Mouse (Mus musculus) embryonic facial prominence, embryonic 14.5 days (tissue): ENCODE data around the gene Cyfip1. TPM values are rescaled to one million over a fixed set of nuclear protein-coding genes. Genes with fewer than 3 reads are reported as not detected.

Experiments
- ATAC-seq: fragments of 200-750 bp; cut with Nextera tagmentation; 2 replicates; pipeline ENCODE4 v1.8.0; 2017; ENCODE audit warnings: low read depth, moderate number of reproducible peaks, moderate TSS enrichment
- DNase-seq: peaks from one replicate; pipeline ENCODE4 v3.0.0-alpha.2; 2015; ENCODE audit warnings: low spot score
- H3K27ac ChIP-seq: fragments of 300-500 bp; sonication (generic); replicated peaks from 2 replicates; pipeline ENCODE4 v1.5.1; 2014; ENCODE audit warnings: low read depth, mild to moderate bottlenecking, low read length, moderate library complexity
- H3K27me3 ChIP-seq: fragments of 300-500 bp; sonication (generic); replicated peaks from 2 replicates; pipeline ENCODE4 v1.6.1; 2014; ENCODE audit warnings: low read length; ENCODE audit not compliant: control insufficient read depth, insufficient read depth
- H3K36me3 ChIP-seq: fragments of 300-500 bp; sonication (generic); 2 replicates; pipeline ENCODE4 v1.6.1; 2014; ENCODE audit warnings: low read length, mixed read lengths; ENCODE audit not compliant: control insufficient read depth, insufficient read depth
- H3K4me1 ChIP-seq: fragments of 300-500 bp; sonication (generic); 2 replicates; pipeline ENCODE4 v1.6.1; 2014; ENCODE audit warnings: antibody characterized with exemption, low read length; ENCODE audit not compliant: control insufficient read depth, insufficient read depth
- H3K4me2 ChIP-seq: fragments of 300-500 bp; sonication (generic); 2 replicates; pipeline ENCODE4 v1.6.1; 2014; ENCODE audit warnings: low read depth, mild to moderate bottlenecking, low read length, moderate library complexity, mixed read lengths
- H3K4me3 ChIP-seq: fragments of 300-500 bp; sonication (generic); 2 replicates; pipeline ENCODE4 v1.5.1; 2014; ENCODE audit warnings: low read depth, mild to moderate bottlenecking, low read length
- H3K9ac ChIP-seq: fragments of 300-500 bp; sonication (generic); 2 replicates; pipeline ENCODE4 v1.6.1; 2014; ENCODE audit warnings: low read depth, mild to moderate bottlenecking, low read length, moderate library complexity, mixed read lengths
- H3K9me3 ChIP-seq: fragments of 300-500 bp; sonication (generic); 2 replicates; pipeline ENCODE4 v1.6.1; 2016; ENCODE audit warnings: low read length; ENCODE audit not compliant: control insufficient read depth
- WGBS: fragments of 180-500 bp; shearing (Covaris S2); extraction: QIAGEN DNeasy Blood & Tissue Kit; methylation state at CpG from one replicate; pipeline ENCODE4 v1.1.7; 2014; 5-methylcytosine and 5-hydroxymethylcytosine counted together
- polyA plus RNA-seq: library from polyadenylated mRNA; unstranded; fragments of >200 nt; fragmentation: Nextera tagmentation; extraction: Ambion mirVana; gene quantifications from 2 replicates; pipeline ENCODE4 v1.2.1, GENCODE M21; 2014

The Cyfip1 gene
- polyA plus RNA-seq, 1 experiment from 2014 or later = 103 TPM

DNA sequence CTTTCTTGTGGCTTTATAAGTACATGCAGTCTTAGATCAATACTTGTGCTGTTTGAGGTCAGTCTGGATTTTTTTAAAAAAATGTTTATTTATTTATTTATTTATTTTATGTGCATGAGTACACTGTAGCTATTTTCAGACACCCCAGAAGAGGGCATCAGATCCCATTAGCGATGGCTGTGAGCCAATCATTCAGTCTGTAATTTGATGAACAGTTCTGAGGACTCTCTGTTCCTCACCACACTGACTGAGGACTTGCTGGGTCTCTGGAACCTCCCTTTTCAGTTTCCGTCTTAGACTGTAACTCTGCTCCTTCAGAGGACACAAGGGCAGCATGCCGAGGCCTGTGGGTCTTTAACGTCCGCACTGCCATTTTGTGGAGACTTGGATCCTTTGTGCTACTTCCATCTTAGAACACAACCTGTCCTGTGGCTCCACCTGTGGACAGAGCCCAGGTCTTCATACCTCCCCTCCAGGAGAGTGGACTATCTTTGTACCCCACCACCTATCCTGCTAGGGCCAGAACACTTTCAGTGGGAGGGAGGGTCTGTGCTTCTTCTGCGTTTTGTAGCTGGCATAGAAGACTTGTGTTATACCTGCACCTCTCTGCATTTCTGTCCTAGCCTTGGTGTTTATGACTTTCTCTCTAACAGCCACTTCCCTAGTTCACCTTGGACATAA is 28.9 kb downstream of the Cyfip1 start:
- WGBS = 80% methylated on average over 6 of the region's 6 CpGs
- Histone ChIP-seq H3K9ac (no peak overlapping the region), H3K9me3 (no peaks in the 10 kb centered on the region), H3K27me3 (no peaks in the 10 kb centered on the region), H3K4me3 (no peak overlapping the region), H3K27ac (no peak overlapping the region), H3K4me2 (no peak overlapping the region), H3K4me1 (no peaks in the 10 kb centered on the region), H3K36me3 (peaks cover 36% of the 10 kb centered on the region)
- ATAC-seq (peak; percentile 65; the same call in 1 of the 2 replicates), DNase-seq (peak; percentile 34)

DNA sequence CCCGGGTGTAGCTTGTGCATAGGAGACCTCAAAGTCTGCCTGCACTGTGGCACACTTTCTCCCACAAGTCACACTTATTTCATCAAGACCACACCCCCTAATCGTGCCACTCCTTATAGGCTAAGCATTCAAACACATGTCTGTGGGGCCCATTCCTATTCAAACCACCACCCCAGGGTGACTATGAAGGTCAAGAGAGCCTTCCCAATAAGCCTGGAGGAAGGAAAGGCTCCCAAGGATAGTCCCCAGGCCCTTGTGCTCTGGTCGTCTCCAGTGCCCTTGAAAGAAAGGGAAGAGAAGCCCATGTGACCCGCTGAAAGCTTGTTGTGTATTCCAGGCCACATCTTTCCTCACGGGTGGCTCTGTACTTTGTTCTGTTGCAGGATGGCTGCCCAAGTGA is 29.9 kb downstream of the Cyfip1 start:
- H3K27ac ChIP-seq = no peak overlapping the region
- H3K4me1 ChIP-seq = no peaks in the 10 kb centered on the region
- H3K4me3 ChIP-seq = no peak overlapping the region
- no peak for DNase-seq
- H3K36me3 ChIP-seq = peaks cover 46% of the 10 kb centered on the region
- no peaks in the 10 kb centered on the region for H3K27me3 ChIP-seq
- no peaks in the 10 kb centered on the region for H3K9me3 ChIP-seq
- no peak for ATAC-seq
- no peak overlapping the region for H3K4me2 ChIP-seq
- 81% methylated on average over 5 of the region's 5 CpGs for WGBS
- no peak overlapping the region for H3K9ac ChIP-seq

DNA sequence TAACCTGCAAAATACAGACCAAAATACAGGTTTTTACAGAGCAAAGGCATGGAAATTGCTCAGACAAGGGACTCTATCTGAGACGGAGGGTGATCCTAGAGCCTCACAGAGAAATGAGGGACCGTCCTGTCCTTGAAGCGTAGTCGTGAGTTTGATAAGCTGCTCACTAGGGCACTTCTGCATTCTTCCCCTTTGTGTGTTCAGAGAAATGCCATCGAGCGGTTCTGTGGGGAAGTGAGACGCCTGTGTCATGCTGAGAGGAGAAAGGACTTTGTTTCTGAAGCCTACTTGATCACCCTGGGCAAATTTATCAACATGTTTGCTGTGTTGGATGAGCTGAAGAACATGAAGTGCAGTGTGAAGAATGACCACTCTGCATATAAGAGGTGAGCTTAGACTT is 33.2 kb downstream of the Cyfip1 start:
- Histone ChIP-seq H3K27ac (no peak overlapping the region), H3K9me3 (no peaks in the 10 kb centered on the region), H3K36me3 (peaks cover 77% of the 10 kb centered on the region), H3K4me3 (no peak overlapping the region), H3K4me1 (no peaks in the 10 kb centered on the region), H3K4me2 (no peak overlapping the region), H3K9ac (no peak overlapping the region), H3K27me3 (no peaks in the 10 kb centered on the region)
- WGBS = 94% methylated on average over 7 of the region's 7 CpGs
- DNase-seq = no peak
- ATAC-seq = no peak

DNA sequence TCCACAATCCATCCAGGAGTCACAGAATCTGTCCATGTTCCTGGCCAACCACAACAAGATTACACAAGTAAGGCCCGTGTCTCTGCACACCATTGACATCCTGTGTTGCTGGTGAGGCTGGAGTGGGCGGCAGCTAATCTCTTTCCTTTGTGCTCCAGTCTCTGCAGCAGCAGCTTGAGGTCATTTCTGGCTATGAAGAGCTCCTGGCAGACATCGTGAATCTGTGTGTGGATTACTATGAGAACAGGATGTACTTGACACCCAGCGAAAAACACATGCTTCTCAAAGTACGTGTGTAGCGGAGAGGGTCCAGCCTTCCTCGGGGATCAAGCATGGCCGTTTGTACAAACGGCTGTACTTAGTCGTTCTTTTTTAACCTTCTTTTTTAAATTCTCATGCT is 36.2 kb downstream of the Cyfip1 start:
- no peak overlapping the region for H3K9ac ChIP-seq
- 88% methylated on average over 10 of the region's 10 CpGs for WGBS
- no peak for ATAC-seq
- peaks cover 96% of the 10 kb centered on the region for H3K36me3 ChIP-seq
- H3K4me2 ChIP-seq = no peak overlapping the region
- no peaks in the 10 kb centered on the region for H3K4me1 ChIP-seq
- no peak overlapping the region for H3K27ac ChIP-seq
- H3K4me3 ChIP-seq = no peak overlapping the region
- no peaks in the 10 kb centered on the region for H3K9me3 ChIP-seq
- no peaks in the 10 kb centered on the region for H3K27me3 ChIP-seq
- DNase-seq = no peak

DNA sequence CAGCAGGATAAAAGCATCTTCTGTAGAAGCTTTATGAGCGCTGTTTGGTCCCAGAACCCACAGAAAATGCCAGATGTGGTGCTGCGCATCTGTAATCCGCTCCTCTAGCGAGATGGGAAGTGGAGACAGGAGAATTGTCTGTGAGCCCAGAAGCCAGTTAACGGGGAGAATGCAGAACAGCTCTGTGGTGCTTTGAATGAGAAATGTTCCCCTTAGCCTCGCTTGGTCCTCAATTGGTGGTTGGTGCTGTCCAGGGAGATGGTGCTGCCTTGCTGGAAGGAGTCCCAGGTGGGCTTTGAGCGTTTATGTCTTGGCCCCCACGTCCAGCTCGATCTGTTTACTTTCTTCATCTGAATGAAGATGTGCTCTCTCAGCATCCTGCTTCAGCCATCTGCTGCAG is 39.3 kb downstream of the Cyfip1 start:
- ATAC-seq = no peak
- H3K4me3 ChIP-seq = no peak overlapping the region
- H3K27ac ChIP-seq = no peak overlapping the region
- no peak for DNase-seq
- no peaks in the 10 kb centered on the region for H3K4me1 ChIP-seq
- WGBS = 87% methylated on average over 9 of the region's 9 CpGs
- no peak overlapping the region for H3K4me2 ChIP-seq
- H3K9ac ChIP-seq = no peak overlapping the region
- H3K36me3 ChIP-seq = peaks cover 88% of the 10 kb centered on the region
- no peaks in the 10 kb centered on the region for H3K9me3 ChIP-seq
- no peaks in the 10 kb centered on the region for H3K27me3 ChIP-seq

DNA sequence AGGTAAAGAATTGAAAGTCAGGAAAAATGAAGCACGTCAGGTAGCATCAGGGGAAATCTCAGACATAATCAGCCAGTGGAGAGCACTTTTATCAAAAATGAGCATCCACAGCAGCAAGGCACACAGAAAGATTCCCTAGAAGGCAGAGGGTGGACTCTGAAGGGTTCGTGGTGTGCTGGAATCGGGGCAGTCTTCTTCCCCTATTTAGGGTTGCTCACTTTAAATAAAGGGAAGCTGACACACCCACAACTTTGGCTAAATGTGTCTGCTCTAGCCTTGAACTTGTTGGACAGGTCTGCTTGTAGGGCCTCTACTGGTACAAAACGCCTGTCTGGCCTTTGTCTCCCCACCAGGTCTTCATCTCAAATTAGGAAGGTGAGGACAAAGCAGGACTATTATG is 47.1 kb downstream of the Cyfip1 start:
- H3K36me3 ChIP-seq = peaks cover 83% of the 10 kb centered on the region
- H3K4me1 ChIP-seq = no peaks in the 10 kb centered on the region
- H3K9ac ChIP-seq = no peak overlapping the region
- no peak overlapping the region for H3K4me2 ChIP-seq
- DNase-seq (no peak), ATAC-seq (no peak)
- no peak overlapping the region for H3K27ac ChIP-seq
- H3K4me3 ChIP-seq = no peak overlapping the region
- 91% methylated on average over 4 of the region's 4 CpGs for WGBS
- no peaks in the 10 kb centered on the region for H3K27me3 ChIP-seq
- H3K9me3 ChIP-seq = no peaks in the 10 kb centered on the region

DNA sequence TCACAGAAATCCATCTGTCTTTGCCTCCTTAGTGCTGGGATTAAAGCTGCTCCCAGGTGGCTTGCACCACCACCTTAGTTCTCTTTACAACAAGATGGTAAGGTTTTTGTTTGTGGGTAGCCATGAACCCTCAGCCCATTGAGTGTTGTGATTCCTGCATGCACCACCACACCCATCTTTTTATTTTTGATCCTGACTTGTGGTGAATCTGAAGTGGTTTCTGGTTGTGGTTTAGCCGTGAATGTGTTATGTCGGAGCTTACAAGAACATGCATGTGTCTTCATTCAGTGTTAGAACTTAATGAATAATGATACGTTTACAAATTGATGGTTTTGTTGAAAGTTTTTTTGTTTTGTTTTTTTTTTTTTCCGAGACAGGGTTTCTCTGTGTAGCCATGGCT is 48.5 kb downstream of the Cyfip1 start:
- 87% methylated on average over 4 of the region's 4 CpGs for WGBS
- Histone ChIP-seq H3K27me3 (no peaks in the 10 kb centered on the region), H3K4me3 (no peak overlapping the region), H3K9me3 (no peaks in the 10 kb centered on the region), H3K27ac (no peak overlapping the region), H3K36me3 (peaks cover 81% of the 10 kb centered on the region), H3K9ac (no peak overlapping the region), H3K4me2 (no peak overlapping the region), H3K4me1 (no peaks in the 10 kb centered on the region)
- no peak for ATAC-seq
- no peak for DNase-seq

DNA sequence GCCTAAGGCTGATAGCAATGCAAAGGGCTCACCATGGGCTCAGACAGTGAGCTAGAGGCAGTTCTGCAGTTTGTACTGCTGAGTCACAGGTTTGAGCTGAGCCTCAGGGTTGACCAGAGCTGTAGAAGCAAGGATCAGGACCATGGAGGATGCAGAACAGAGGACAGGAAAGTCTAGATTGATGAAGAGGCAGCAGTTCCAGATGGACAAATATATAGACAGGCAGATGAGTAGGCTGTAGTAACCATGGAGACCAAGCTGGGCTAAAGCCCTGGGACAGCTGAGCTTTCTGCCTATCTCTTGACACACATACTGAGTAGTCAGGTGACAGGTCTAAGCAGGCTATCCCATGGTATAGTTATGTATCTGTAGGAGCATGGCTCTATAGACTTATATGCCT is 49.2 kb downstream of the Cyfip1 start:
- H3K27me3 ChIP-seq = no peaks in the 10 kb centered on the region
- H3K4me1 ChIP-seq = no peaks in the 10 kb centered on the region
- no peak overlapping the region for H3K4me2 ChIP-seq
- ATAC-seq = no peak
- H3K9me3 ChIP-seq = no peaks in the 10 kb centered on the region
- peaks cover 81% of the 10 kb centered on the region for H3K36me3 ChIP-seq
- H3K27ac ChIP-seq = no peak overlapping the region
- H3K9ac ChIP-seq = no peak overlapping the region
- no peak for DNase-seq
- H3K4me3 ChIP-seq = no peak overlapping the region

DNA sequence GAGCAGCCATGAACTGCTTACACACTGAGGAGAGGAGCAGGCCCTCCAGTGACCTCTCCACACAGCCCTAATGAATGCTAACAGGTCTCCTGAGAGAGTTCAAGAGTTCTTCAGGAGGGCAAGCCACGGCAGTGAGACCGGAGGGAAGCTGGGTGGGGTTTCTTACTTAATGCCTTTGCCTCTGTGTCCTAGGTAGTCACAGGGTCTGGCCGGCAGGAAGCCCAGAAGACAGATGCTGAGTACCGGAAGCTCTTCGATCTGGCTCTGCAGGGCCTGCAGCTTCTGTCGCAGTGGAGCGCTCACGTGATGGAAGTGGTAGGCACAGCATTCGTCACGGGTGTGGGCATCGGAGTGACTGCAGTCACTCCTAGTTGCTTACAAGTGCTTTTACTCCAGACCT is 50.3 kb downstream of the Cyfip1 start:
- Histone ChIP-seq H3K36me3 (peaks cover 83% of the 10 kb centered on the region), H3K9me3 (no peaks in the 10 kb centered on the region), H3K9ac (no peak overlapping the region), H3K4me1 (no peaks in the 10 kb centered on the region), H3K27me3 (no peaks in the 10 kb centered on the region), H3K4me2 (no peak overlapping the region), H3K27ac (no peak overlapping the region), H3K4me3 (no peak overlapping the region)
- DNase-seq = no peak
- WGBS = 85% methylated on average over 11 of the region's 11 CpGs
- no peak for ATAC-seq
